Mouse (Mus musculus): Measurements from ENCODE around the gene Exoc6b. TPM values are rescaled to one million over a fixed set of nuclear protein-coding genes. Genes with fewer than 3 reads are reported as not detected.
A peak's percentile ranks its signal among the peaks of the same experiment; 100 is the strongest.
"Not testable (repeated sequence)": the region's sequence is repeated elsewhere in the genome, so short reads cannot be mapped to it uniquely, and the experiment has no call there.

Exoc6b gene
- 9.3 TPM for polyA plus RNA-seq (2012; fragmentation: generic; extraction: Trizol)

DNA sequence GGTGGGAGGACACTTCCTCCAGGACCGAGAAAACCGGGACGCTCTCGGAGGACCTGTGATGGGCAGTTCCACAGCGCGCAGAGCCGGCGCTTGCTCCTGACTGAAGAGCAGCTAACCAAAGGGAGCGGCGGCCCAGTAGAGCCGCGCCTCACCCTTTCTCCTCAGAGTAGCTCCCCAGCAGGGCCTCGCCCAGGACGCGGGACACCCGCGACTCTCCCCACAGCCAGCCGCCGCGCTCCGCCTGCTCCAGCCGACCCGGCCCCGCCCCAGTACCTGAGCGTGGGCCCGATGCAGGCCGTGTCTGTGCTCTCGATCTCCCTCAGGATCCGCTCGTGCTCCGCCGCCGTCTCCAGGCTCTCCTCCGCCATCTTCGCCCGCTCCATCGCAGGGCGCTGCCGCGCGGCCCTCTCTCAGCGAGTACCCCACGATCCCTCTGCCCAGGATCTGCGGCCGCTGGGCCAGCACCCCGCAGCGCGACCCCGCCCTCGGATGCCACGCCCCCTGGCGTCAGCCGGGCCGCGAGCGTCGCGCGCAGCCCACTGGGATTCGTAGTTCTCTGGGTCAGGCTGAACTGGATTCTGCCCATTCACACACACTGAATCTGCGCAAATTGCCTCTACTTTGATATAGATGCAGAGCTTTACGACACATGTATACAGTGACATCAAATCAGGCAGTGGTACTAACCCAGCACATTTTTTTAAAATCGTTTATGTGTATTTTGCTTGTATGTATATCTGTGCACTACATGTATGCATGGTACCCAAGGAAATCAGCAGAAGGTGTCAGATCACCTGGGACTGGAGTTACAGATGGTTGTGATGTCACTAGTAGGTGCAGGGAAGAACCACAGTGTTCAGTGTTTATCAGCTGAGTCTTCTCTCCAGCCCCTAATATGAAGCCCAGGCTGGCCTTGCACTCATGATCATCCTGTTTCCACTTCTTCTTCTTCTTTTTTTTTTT, at the start of gene Exoc6b:
TSS of gene Exoc6b (minus strand) at position 491 of the 963 bp plus-strand sequence.
- Histone ChIP-seq H3K79me2 (ENCODE audit: control insufficient read depth, insufficient read depth) (peaks cover 41% of the 10 kb centered on the region), H3K27me3 (ENCODE audit: control insufficient read depth, insufficient read depth, insufficient read length) (no peaks in the 10 kb centered on the region), H3K4me3 (peak within 1 kb of the TSS; percentile 79), H3K4me2 (ENCODE audit: low read depth) (peak within 1 kb of the TSS; percentile 90), H3ac (ENCODE audit: control insufficient read depth, insufficient read length) (peak within 1 kb of the TSS; percentile 62), H3K36me3 (ENCODE audit: control insufficient read depth, insufficient read depth) (no peaks in the 10 kb centered on the region)
- peak; percentile 90 for TF ChIP-seq POLR2AphosphoS2 (IDR thresholded peaks at IDR 0.05; ENCODE audit: insufficient read length, low read depth)
- no peak for TF ChIP-seq REST (IDR thresholded peaks at IDR 0.05; ENCODE audit: insufficient read depth, insufficient read length)
- no peak for TF ChIP-seq E2F4 (IDR thresholded peaks at IDR 0.05; ENCODE audit: insufficient read depth)
- peak; percentile 98 for TF ChIP-seq POLR2A (IDR thresholded peaks at IDR 0.05; ENCODE audit: insufficient read length, low read depth)
- TF ChIP-seq MYOG (IDR thresholded peaks at IDR 0.05; ENCODE audit: control insufficient read depth in 1 of 3, insufficient read depth in 1 of 3, insufficient read length in 2 of 3, low read depth in 2 of 3) = peak in 2 of 3 experiments; percentile 25 to 29

- not testable (repeated sequence) for H3K79me2 ChIP-seq (ENCODE audit: control insufficient read depth, insufficient read depth); H3K27me3 ChIP-seq (ENCODE audit: control insufficient read depth, insufficient read depth, insufficient read length); H3ac ChIP-seq (ENCODE audit: control insufficient read depth, insufficient read length); H3K4me3 ChIP-seq; H3K36me3 ChIP-seq (ENCODE audit: control insufficient read depth, insufficient read depth)
- H3K4me2 ChIP-seq (ENCODE audit: low read depth) = peak overlapping the region; percentile 3
These were observed 48.5 kb upstream of the Exoc6b start for GRCm38 (mm10) chr6:85117545-85118511.

DNA sequence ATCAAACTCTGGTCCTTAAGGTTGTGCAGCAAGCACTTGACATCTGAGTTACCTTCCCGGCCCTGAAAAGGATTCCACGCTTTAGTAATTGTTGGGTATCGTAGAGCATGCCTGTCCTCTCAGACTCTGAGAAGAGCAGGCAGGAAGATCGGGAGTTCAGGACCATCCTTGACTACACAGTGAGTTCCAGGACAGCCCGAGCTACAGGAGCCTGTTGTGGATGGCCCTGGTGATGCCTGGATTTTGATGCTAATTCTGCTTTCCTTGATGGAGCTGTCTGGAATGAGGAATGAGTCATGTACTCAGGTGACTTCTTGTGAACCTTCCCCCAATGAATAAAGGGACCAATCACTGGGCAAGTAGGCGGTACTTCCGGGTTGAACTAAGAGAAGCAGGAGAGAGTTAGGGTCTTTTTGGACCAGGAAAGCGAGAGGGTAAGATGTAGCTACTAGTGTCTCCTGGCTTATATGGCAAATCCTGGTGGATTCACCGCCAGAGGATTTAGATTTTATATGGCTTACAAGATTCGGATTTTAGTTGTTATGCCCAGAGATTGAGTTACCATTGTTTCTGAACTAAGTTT, 35.8 kb upstream of the Exoc6b start:
- Histone ChIP-seq H3ac (ENCODE audit: control insufficient read depth, insufficient read length) (no peak overlapping the region), H3K4me3 (no peak overlapping the region), H3K79me2 (ENCODE audit: control insufficient read depth, insufficient read depth) (no peaks in the 10 kb centered on the region), H3K27me3 (ENCODE audit: control insufficient read depth, insufficient read depth, insufficient read length) (peaks cover 37% of the 10 kb centered on the region), H3K4me2 (ENCODE audit: low read depth) (no peak overlapping the region), H3K36me3 (ENCODE audit: control insufficient read depth, insufficient read depth) (no peaks in the 10 kb centered on the region)
- TF ChIP-seq MAX (IDR thresholded peaks at IDR 0.05; ENCODE audit: low read depth) (no peak), TCF12 (IDR thresholded peaks at IDR 0.05; ENCODE audit: insufficient read depth, poor library complexity, severe bottlenecking) (no peak)

GRCm38 (mm10) chr6:85103321-85103720, 34.0 kb upstream of the Exoc6b start:
- H3K27me3 ChIP-seq (ENCODE audit: control insufficient read depth, insufficient read depth, insufficient read length) = peaks cover 37% of the 10 kb centered on the region
- no peaks in the 10 kb centered on the region for H3K79me2 ChIP-seq (ENCODE audit: control insufficient read depth, insufficient read depth)
- H3ac ChIP-seq (ENCODE audit: control insufficient read depth, insufficient read length) = no peak overlapping the region
- no peak overlapping the region for H3K4me3 ChIP-seq
- no peaks in the 10 kb centered on the region for H3K36me3 ChIP-seq (ENCODE audit: control insufficient read depth, insufficient read depth)
- no peak overlapping the region for H3K4me2 ChIP-seq (ENCODE audit: low read depth)
- no peak for TF ChIP-seq MYOG (IDR thresholded peaks at IDR 0.05; ENCODE audit: control insufficient read depth in 1 of 3, insufficient read depth in 1 of 3, insufficient read length in 2 of 3, low read depth in 2 of 3)
- TF ChIP-seq MYOD1 (IDR thresholded peaks at IDR 0.05; ENCODE audit: control insufficient read depth in 1 of 3, insufficient read length in 2 of 3, low read depth in 2 of 3) = no peak
- no peak for TF ChIP-seq E2F4 (IDR thresholded peaks at IDR 0.05; ENCODE audit: insufficient read depth)
- no peak for TF ChIP-seq USF1 (IDR thresholded peaks at IDR 0.05; ENCODE audit: low read depth)
- no peak for TF ChIP-seq POLR2AphosphoS2 (IDR thresholded peaks at IDR 0.05; ENCODE audit: insufficient read length, low read depth)
- TF ChIP-seq TCF12 (IDR thresholded peaks at IDR 0.05; ENCODE audit: insufficient read depth, poor library complexity, severe bottlenecking) = no peak
- no peak for TF ChIP-seq CEBPB (IDR thresholded peaks at IDR 0.05; ENCODE audit: insufficient read depth, poor library complexity, severe bottlenecking)
- no peak for TF ChIP-seq REST (IDR thresholded peaks at IDR 0.05; ENCODE audit: insufficient read depth, insufficient read length)
- no peak for TF ChIP-seq SRF (IDR thresholded peaks at IDR 0.05; ENCODE audit: control insufficient read depth, insufficient read length, low read depth)
- TF ChIP-seq MAX (IDR thresholded peaks at IDR 0.05; ENCODE audit: low read depth) = no peak
- no peak for TF ChIP-seq POLR2A (IDR thresholded peaks at IDR 0.05; ENCODE audit: insufficient read length, low read depth)
- no peak for TF ChIP-seq TCF3 (IDR thresholded peaks at IDR 0.05; ENCODE audit: insufficient read length, low read depth)

GRCm38 (mm10) chr6:85096441-85096840, 27.1 kb upstream of the Exoc6b start:
- Histone ChIP-seq H3K27me3 (ENCODE audit: control insufficient read depth, insufficient read depth, insufficient read length) (peaks cover 9% of the 10 kb centered on the region), H3ac (ENCODE audit: control insufficient read depth, insufficient read length) (no peak overlapping the region), H3K36me3 (ENCODE audit: control insufficient read depth, insufficient read depth) (no peaks in the 10 kb centered on the region), H3K4me3 (no peak overlapping the region), H3K79me2 (ENCODE audit: control insufficient read depth, insufficient read depth) (no peaks in the 10 kb centered on the region), H3K4me2 (ENCODE audit: low read depth) (no peak overlapping the region)
- TF ChIP-seq MYOD1 (IDR thresholded peaks at IDR 0.05; ENCODE audit: control insufficient read depth in 1 of 3, insufficient read length in 2 of 3, low read depth in 2 of 3) = no peak
- no peak for TF ChIP-seq E2F4 (IDR thresholded peaks at IDR 0.05; ENCODE audit: insufficient read depth)
- no peak for TF ChIP-seq POLR2AphosphoS2 (IDR thresholded peaks at IDR 0.05; ENCODE audit: insufficient read length, low read depth)
- TF ChIP-seq TCF12 (IDR thresholded peaks at IDR 0.05; ENCODE audit: insufficient read depth, poor library complexity, severe bottlenecking) = no peak
- TF ChIP-seq SRF (IDR thresholded peaks at IDR 0.05; ENCODE audit: control insufficient read depth, insufficient read length, low read depth) = no peak
- no peak for TF ChIP-seq USF1 (IDR thresholded peaks at IDR 0.05; ENCODE audit: low read depth)
- no peak for TF ChIP-seq POLR2A (IDR thresholded peaks at IDR 0.05; ENCODE audit: insufficient read length, low read depth)
- TF ChIP-seq TCF3 (IDR thresholded peaks at IDR 0.05; ENCODE audit: insufficient read length, low read depth) = no peak
- TF ChIP-seq MYOG (IDR thresholded peaks at IDR 0.05; ENCODE audit: control insufficient read depth in 1 of 3, insufficient read depth in 1 of 3, insufficient read length in 2 of 3, low read depth in 2 of 3) = no peak
- no peak for TF ChIP-seq REST (IDR thresholded peaks at IDR 0.05; ENCODE audit: insufficient read depth, insufficient read length)
- no peak for TF ChIP-seq CEBPB (IDR thresholded peaks at IDR 0.05; ENCODE audit: insufficient read depth, poor library complexity, severe bottlenecking)
- no peak for TF ChIP-seq MAX (IDR thresholded peaks at IDR 0.05; ENCODE audit: low read depth)

All from myocyte (in vitro differentiated cells).